Mouse (Mus musculus): Measurements from ENCODE around the gene Otulin. TPM values are rescaled to one million over a fixed set of nuclear protein-coding genes. Genes with fewer than 3 reads are reported as not detected.

The Otulin gene
- polyA plus RNA-seq, 1 experiment, result 29.0 TPM

GRCm38 (mm10) chr15:27574992-27575781 is 55.3 kb downstream of the Otulin start:
- DNase-seq, result no peak
- 74% methylated on average over 8 of the region's 8 CpGs for WGBS

GRCm38 (mm10) chr15:27571179-27571578 is 59.3 kb downstream of the Otulin start:
- TF ChIP-seq POLR2A (IDR thresholded peaks at IDR 0.05; ENCODE audit: low read depth, low read length), result no peak
- TF ChIP-seq CTCF (conservative IDR thresholded peaks at IDR 0.05; ENCODE audit: insufficient read depth, insufficient read length, low read depth, low read length), result no peak
- H3K27me3 ChIP-seq (replicated peaks; ENCODE audit: control insufficient read depth, insufficient read depth, low read length), result no peaks in the 10 kb centered on the region
- no peaks in the 10 kb centered on the region for H3K36me3 ChIP-seq (ENCODE audit: control insufficient read depth, insufficient read depth, low read length)
- H3K27ac ChIP-seq (ENCODE audit: insufficient read depth, low read depth, low read length), result no peak overlapping the region
- WGBS, result 90% methylated on average over 8 of the region's 8 CpGs
- peak; percentile 17 for DNase-seq
- no peaks in the 10 kb centered on the region for H3K4me1 ChIP-seq (ENCODE audit: control insufficient read depth, insufficient read depth, low read length)
- no peak overlapping the region for H3K4me3 ChIP-seq (ENCODE audit: insufficient read depth, low read depth, low read length)

More at GRCm38 (mm10) chr15:27574992-27575781, 55.3 kb downstream of the Otulin start:
- Histone ChIP-seq H3K36me3 (ENCODE audit: control insufficient read depth, insufficient read depth, low read length) (no peaks in the 10 kb centered on the region), H3K27me3 (replicated peaks; ENCODE audit: control insufficient read depth, insufficient read depth, low read length) (no peaks in the 10 kb centered on the region), H3K4me3 (ENCODE audit: insufficient read depth, low read depth, low read length) (no peak overlapping the region), H3K4me1 (ENCODE audit: control insufficient read depth, insufficient read depth, low read length) (no peaks in the 10 kb centered on the region), H3K27ac (ENCODE audit: insufficient read depth, low read depth, low read length) (no peak overlapping the region)
- no peak for TF ChIP-seq CTCF (conservative IDR thresholded peaks at IDR 0.05; ENCODE audit: insufficient read depth, insufficient read length, low read depth, low read length)
- no peak for TF ChIP-seq POLR2A (IDR thresholded peaks at IDR 0.05; ENCODE audit: low read depth, low read length)

- H3K4me1 ChIP-seq (ENCODE audit: control insufficient read depth, insufficient read depth, low read length), result no peaks in the 10 kb centered on the region
- H3K27ac ChIP-seq (ENCODE audit: insufficient read depth, low read depth, low read length), result no peak overlapping the region
- WGBS, result 95% methylated on average over 4 of the region's 4 CpGs
- DNase-seq, result no peak
- H3K27me3 ChIP-seq (replicated peaks; ENCODE audit: control insufficient read depth, insufficient read depth, low read length), result no peaks in the 10 kb centered on the region
- no peaks in the 10 kb centered on the region for H3K36me3 ChIP-seq (ENCODE audit: control insufficient read depth, insufficient read depth, low read length)
- no peak overlapping the region for H3K4me3 ChIP-seq (ENCODE audit: insufficient read depth, low read depth, low read length)
- TF ChIP-seq POLR2A (IDR thresholded peaks at IDR 0.05; ENCODE audit: low read depth, low read length), result no peak
- no peak for TF ChIP-seq CTCF (conservative IDR thresholded peaks at IDR 0.05; ENCODE audit: insufficient read depth, insufficient read length, low read depth, low read length)
These were observed 60.1 kb downstream of the Otulin start for GRCm38 (mm10) chr15:27570385-27570784.

- TF ChIP-seq CTCF (conservative IDR thresholded peaks at IDR 0.05; ENCODE audit: insufficient read depth, insufficient read length, low read depth, low read length), result no peak
- Histone ChIP-seq H3K27ac (ENCODE audit: insufficient read depth, low read depth, low read length) (no peak overlapping the region), H3K4me3 (ENCODE audit: insufficient read depth, low read depth, low read length) (no peak overlapping the region), H3K36me3 (ENCODE audit: control insufficient read depth, insufficient read depth, low read length) (no peaks in the 10 kb centered on the region), H3K4me1 (ENCODE audit: control insufficient read depth, insufficient read depth, low read length) (no peaks in the 10 kb centered on the region), H3K27me3 (replicated peaks; ENCODE audit: control insufficient read depth, insufficient read depth, low read length) (no peaks in the 10 kb centered on the region)
- DNase-seq, result no peak
- WGBS, result 89% methylated on average over 2 of the region's 2 CpGs
These were observed 60.6 kb downstream of the Otulin start for GRCm38 (mm10) chr15:27569924-27570323.

GRCm38 (mm10) chr15:27568371-27568770 is 62.1 kb downstream of the Otulin start:
- TF ChIP-seq CTCF (conservative IDR thresholded peaks at IDR 0.05; ENCODE audit: insufficient read depth, insufficient read length, low read depth, low read length), result no peak
- TF ChIP-seq POLR2A (IDR thresholded peaks at IDR 0.05; ENCODE audit: low read depth, low read length), result no peak
- Histone ChIP-seq H3K36me3 (ENCODE audit: control insufficient read depth, insufficient read depth, low read length) (no peaks in the 10 kb centered on the region), H3K4me3 (ENCODE audit: insufficient read depth, low read depth, low read length) (no peak overlapping the region), H3K27me3 (replicated peaks; ENCODE audit: control insufficient read depth, insufficient read depth, low read length) (no peaks in the 10 kb centered on the region), H3K27ac (ENCODE audit: insufficient read depth, low read depth, low read length) (no peak overlapping the region), H3K4me1 (ENCODE audit: control insufficient read depth, insufficient read depth, low read length) (no peaks in the 10 kb centered on the region)
- no peak for DNase-seq
- 91% methylated on average over 6 of the region's 6 CpGs for WGBS

GRCm38 (mm10) chr15:27567356-27567755 is 63.1 kb downstream of the Otulin start:
- TF ChIP-seq CTCF (conservative IDR thresholded peaks at IDR 0.05; ENCODE audit: insufficient read depth, insufficient read length, low read depth, low read length) (no peak), POLR2A (IDR thresholded peaks at IDR 0.05; ENCODE audit: low read depth, low read length) (no peak)
- Histone ChIP-seq H3K4me1 (ENCODE audit: control insufficient read depth, insufficient read depth, low read length) (no peaks in the 10 kb centered on the region), H3K36me3 (ENCODE audit: control insufficient read depth, insufficient read depth, low read length) (no peaks in the 10 kb centered on the region), H3K27me3 (replicated peaks; ENCODE audit: control insufficient read depth, insufficient read depth, low read length) (no peaks in the 10 kb centered on the region), H3K27ac (ENCODE audit: insufficient read depth, low read depth, low read length) (no peak overlapping the region), H3K4me3 (ENCODE audit: insufficient read depth, low read depth, low read length) (no peak overlapping the region)
- no peak for DNase-seq
- WGBS, result 90% methylated on average over 16 of the region's 16 CpGs

GRCm38 (mm10) chr15:27565626-27566185 is 64.8 kb downstream of the Otulin start:
- Histone ChIP-seq H3K4me3 (ENCODE audit: insufficient read depth, low read depth, low read length) (no peak overlapping the region), H3K27ac (ENCODE audit: insufficient read depth, low read depth, low read length) (no peak overlapping the region), H3K36me3 (ENCODE audit: control insufficient read depth, insufficient read depth, low read length) (no peaks in the 10 kb centered on the region), H3K27me3 (replicated peaks; ENCODE audit: control insufficient read depth, insufficient read depth, low read length) (no peaks in the 10 kb centered on the region), H3K4me1 (ENCODE audit: control insufficient read depth, insufficient read depth, low read length) (no peaks in the 10 kb centered on the region)
- WGBS, result 86% methylated on average over 10 of the region's 10 CpGs
- no peak for DNase-seq
- no peak for TF ChIP-seq POLR2A (IDR thresholded peaks at IDR 0.05; ENCODE audit: low read depth, low read length)
- TF ChIP-seq CTCF (conservative IDR thresholded peaks at IDR 0.05; ENCODE audit: insufficient read depth, insufficient read length, low read depth, low read length), result no peak

All from kidney, adult 2 months (tissue).